Mouse (Mus musculus) embryonic facial prominence, embryonic 12.5 days (tissue): ENCODE results near the gene Ak1. TPM values are rescaled to one million over a fixed set of nuclear protein-coding genes. Genes with fewer than 3 reads are reported as not detected.

ENCODE experiments used
- ATAC-seq: fragments of 200-750 bp; cut with Nextera tagmentation; 2 replicates; pipeline ENCODE4 v1.8.0; 2017; ENCODE audit not compliant: insufficient number of reproducible peaks, insufficient read depth, low FRiP score, low TSS enrichment
- H3K27ac ChIP-seq: fragments of 300-500 bp; sonication (generic); 2 replicates; pipeline ENCODE4 v1.5.1; 2016; ENCODE audit warnings: mild to moderate bottlenecking
- H3K27me3 ChIP-seq: fragments of 300-500 bp; sonication (generic); 2 replicates; pipeline ENCODE4 v1.6.1; 2016; ENCODE audit warnings: mild to moderate bottlenecking, moderate library complexity
- H3K36me3 ChIP-seq: fragments of 300-500 bp; sonication (generic); 2 replicates; pipeline ENCODE4 v1.6.1; 2016; ENCODE audit warnings: mild to moderate bottlenecking
- H3K4me1 ChIP-seq: fragments of 300-500 bp; sonication (generic); 2 replicates; pipeline ENCODE4 v1.6.1; 2016
- H3K4me2 ChIP-seq: fragments of 300-500 bp; sonication (generic); replicated peaks from 2 replicates; pipeline ENCODE4 v1.6.1; 2016; ENCODE audit warnings: mild to moderate bottlenecking, moderate library complexity
- H3K4me3 ChIP-seq: fragments of 300-500 bp; sonication (generic); 2 replicates; pipeline ENCODE4 v1.5.1; 2016; ENCODE audit warnings: mild to moderate bottlenecking
- H3K9ac ChIP-seq: fragments of 300-500 bp; sonication (generic); 2 replicates; pipeline ENCODE4 v1.6.1; 2016; ENCODE audit warnings: mild to moderate bottlenecking, moderate library complexity
- H3K9me3 ChIP-seq: fragments of 300-500 bp; sonication (generic); 2 replicates; pipeline ENCODE4 v1.6.1; 2016; ENCODE audit warnings: mild to moderate bottlenecking, moderate library complexity
- WGBS: fragments of 180-500 bp; shearing (Covaris S2); methylation state at CpG from one replicate; pipeline ENCODE4 v1.1.7; 2016; 5-methylcytosine and 5-hydroxymethylcytosine counted together
- polyA plus RNA-seq: library from polyadenylated mRNA; unstranded; fragments of >200 nt; fragmentation: Nextera tagmentation; extraction: Ambion mirVana; gene quantifications from 2 replicates; pipeline ENCODE4 v1.2.1, GENCODE M21; 2016

Ak1 gene
- polyA plus RNA-seq, 1 experiment from 2014 or later: 24.1 TPM

DNA sequence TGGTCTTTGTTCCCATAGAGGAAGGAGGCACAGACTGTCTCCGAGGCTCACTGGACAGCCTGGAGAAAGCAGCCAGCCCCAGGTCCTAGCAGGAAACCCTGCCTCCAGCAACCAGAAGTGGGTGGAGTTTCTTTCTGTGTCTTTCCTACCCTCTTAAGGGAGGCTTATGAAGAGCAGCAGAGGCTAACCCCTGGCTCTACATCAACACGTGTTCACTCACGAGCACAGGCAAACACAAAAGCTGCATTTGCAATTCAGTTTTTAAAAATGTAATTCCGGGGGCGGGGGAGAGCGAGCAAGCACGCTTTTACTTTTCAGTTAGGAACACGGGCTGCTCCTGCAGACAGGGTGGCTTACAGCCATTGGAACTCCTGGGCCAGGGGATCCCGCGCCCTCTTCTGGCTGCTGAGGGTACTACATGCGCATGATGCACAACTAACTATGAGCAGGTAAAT, 18.9 kb upstream of the Ak1 start:
- H3K9me3 ChIP-seq: no peaks in the 10 kb centered on the region
- no peak; the same call in 1 of the 2 replicates for ATAC-seq
- peak overlapping the region; percentile 59 for H3K27ac ChIP-seq
- WGBS: under 1% methylated on average over 11 of the region's 11 CpGs
- H3K27me3 ChIP-seq: no peaks in the 10 kb centered on the region
- peaks cover 5% of the 10 kb centered on the region for H3K36me3 ChIP-seq
- H3K4me1 ChIP-seq: peaks cover 24% of the 10 kb centered on the region
- H3K4me2 ChIP-seq: peak overlapping the region; percentile 45
- H3K9ac ChIP-seq: no peak overlapping the region
- peak overlapping the region; percentile 28 for H3K4me3 ChIP-seq

DNA sequence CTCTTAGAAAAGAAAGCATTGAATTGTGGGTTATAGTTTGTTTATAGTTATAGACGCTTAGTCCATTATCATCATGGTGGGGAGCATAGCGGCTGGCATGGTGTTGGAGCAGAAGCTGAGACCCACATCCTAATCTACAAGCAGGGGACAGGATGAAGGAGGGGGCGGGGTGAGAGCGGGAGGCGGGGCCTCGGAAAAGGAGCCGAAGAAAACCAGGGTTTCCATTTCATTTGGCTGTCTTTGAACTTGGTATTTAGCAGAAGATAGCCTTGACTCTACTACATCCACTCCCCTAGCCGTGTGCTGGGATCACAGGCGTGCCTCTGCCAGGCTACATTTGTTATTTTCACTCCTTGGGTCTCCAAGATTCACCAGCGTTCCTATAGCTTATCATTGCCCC, 16.9 kb upstream of the Ak1 start:
- H3K4me1 ChIP-seq: peaks cover 36% of the 10 kb centered on the region
- H3K9me3 ChIP-seq: no peaks in the 10 kb centered on the region
- 51% methylated on average over 10 of the region's 10 CpGs for WGBS

DNA sequence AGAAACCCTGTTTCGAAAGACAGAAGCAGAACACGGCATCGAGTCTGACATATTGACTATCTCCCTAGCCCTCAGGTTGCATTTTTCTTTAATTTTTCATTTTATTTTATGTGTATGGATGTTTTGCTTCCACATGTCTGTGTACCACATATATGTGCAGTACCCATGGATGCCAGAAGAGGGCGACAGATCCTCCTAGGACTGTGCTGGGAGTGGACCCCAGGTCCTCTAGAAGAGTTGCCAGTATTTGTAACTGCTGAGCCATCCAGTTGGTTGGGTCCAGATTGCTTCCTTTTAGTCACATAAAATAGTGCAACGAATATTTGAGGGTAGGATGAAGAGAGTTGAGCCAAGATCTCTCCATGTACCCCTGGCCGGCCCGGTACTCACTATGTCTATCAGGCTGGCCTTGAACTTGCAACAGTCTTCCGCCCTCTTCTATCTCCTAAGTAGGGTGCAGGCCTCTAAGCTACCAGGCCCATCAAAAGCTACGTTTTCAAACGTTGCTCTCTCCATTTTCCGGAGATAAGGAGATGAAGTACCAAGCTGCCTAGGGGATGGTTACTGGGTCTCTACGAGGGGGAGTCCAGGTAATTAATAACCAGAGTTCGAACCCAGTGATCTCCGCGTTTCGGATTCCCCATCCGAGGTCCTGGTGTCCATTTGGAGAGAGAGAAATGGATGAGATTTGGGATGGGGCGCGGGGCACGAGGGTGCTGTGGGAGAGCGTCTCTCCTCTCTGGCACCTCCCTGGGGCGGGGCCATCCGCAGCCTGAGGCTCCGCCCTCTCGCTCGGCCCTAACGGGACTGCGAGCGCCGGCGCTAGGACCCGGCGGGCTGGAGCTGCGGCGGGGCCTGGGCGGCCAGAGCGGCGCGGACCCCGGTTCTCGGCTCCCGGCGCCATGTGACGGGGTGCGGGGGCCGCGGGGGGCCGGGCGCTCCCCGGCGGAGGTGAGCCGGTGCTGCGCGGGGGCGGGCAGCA, 15.1 kb upstream of the Ak1 start:
- peak overlapping the region; percentile 69 for H3K9ac ChIP-seq
- H3K4me1 ChIP-seq: peaks cover 42% of the 10 kb centered on the region
- H3K4me2 ChIP-seq: peak overlapping the region; percentile 80
- no peaks in the 10 kb centered on the region for H3K27me3 ChIP-seq
- H3K36me3 ChIP-seq: no peaks in the 10 kb centered on the region
- no peaks in the 10 kb centered on the region for H3K9me3 ChIP-seq
- peak overlapping the region; percentile 77 for H3K4me3 ChIP-seq
- peak; percentile 65; the same call in 1 of the 2 replicates for ATAC-seq
- WGBS: 11% methylated on average over 52 of the region's 55 CpGs
- peak overlapping the region; percentile 30 for H3K27ac ChIP-seq

More for the DNA sequence above, 16.9 kb upstream of the Ak1 start:
- H3K4me2 ChIP-seq: no peak overlapping the region
- no peak overlapping the region for H3K4me3 ChIP-seq
- H3K36me3 ChIP-seq: no peaks in the 10 kb centered on the region
- no peak overlapping the region for H3K9ac ChIP-seq
- no peak for ATAC-seq
- no peak overlapping the region for H3K27ac ChIP-seq
- no peaks in the 10 kb centered on the region for H3K27me3 ChIP-seq

DNA sequence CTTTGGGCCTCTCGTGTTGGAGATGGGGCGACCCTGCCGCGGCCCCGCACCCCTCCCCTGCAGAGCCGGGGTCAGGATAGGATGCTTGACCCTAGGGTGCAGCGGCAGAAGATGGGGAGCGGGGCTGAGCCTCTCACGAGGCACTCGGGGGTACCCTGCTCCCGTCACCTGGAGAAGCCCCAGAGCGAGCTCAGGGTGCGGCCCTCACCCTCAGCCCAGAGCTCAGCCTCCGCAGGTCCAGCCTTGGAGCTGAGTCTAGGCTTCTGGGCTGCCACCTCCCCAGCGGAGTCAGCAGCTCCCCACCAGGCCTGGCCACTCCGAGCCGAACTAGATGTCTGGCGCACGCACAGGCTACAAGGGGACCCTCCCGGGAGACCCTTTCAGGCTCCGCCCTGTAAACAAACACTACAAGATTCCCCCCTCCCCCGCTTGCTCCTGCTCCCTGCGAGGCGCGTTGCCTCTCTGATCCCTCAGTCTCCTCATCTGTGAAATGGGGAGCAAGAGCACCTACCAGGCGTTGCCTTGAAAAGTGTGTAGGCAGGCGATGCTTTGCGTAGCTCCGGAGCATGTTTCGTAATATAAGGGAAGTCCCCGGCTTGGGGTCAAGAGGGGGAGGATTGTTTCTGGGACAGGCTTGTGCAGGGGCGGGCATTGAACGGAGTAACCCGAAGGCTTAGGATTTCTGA, 14.2 kb upstream of the Ak1 start:
- Histone ChIP-seq H3K4me2 (peak overlapping the region; percentile 80), H3K9ac (peak overlapping the region; percentile 69), H3K4me1 (peaks cover 33% of the 10 kb centered on the region), H3K27ac (peak overlapping the region; percentile 30), H3K36me3 (0 out of 2 replicates have a peak, but pooled peaks cover 4% of the 10 kb centered on the region), H3K4me3 (peak overlapping the region; percentile 77), H3K9me3 (no peaks in the 10 kb centered on the region), H3K27me3 (no peaks in the 10 kb centered on the region)
- peak; percentile 48; the same call in 1 of the 2 replicates for ATAC-seq
- 5% methylated on average over 34 of the region's 34 CpGs for WGBS

DNA sequence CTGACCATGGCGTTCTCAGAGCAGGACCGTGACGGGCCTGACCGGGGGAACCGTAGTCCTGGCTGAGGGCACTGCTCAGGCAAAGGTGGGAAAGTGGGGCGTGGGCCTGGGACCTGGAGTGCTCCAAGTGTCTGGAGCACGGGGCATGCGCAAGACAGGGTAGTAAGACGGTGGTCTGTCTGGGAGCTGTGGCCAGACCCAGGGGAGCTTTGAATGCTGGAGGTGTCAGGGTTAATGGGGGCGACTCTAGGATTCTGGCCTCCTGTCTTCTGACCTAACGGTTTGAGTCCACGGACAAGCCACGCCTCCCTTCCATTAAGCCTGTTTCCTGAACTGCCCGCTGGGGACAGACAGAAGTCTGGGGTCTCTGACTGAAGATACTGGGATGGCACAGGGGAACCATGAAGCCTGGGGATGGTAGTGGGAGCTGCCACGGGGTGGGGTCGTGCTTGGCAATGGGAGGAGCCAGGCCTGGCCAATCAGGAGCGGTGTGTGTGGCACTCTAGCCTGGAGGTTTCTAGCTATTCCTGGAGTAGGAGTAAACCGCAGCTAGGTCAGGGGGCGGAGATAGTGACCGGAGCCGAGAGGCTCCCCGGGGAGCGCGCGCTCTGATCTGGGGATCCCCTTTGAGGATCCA, 13.3 kb upstream of the Ak1 start:
- Histone ChIP-seq H3K36me3 (0 out of 2 replicates have a peak, but pooled peaks cover 11% of the 10 kb centered on the region), H3K27ac (peak overlapping the region; percentile 46; the same call in 1 of the 2 replicates), H3K27me3 (no peaks in the 10 kb centered on the region), H3K9ac (no peak overlapping the region), H3K4me2 (peak overlapping the region; percentile 80), H3K4me1 (peaks cover 31% of the 10 kb centered on the region), H3K9me3 (no peaks in the 10 kb centered on the region), H3K4me3 (peak overlapping the region; percentile 77)
- no peak for ATAC-seq
- 8% methylated on average over 25 of the region's 25 CpGs for WGBS

DNA sequence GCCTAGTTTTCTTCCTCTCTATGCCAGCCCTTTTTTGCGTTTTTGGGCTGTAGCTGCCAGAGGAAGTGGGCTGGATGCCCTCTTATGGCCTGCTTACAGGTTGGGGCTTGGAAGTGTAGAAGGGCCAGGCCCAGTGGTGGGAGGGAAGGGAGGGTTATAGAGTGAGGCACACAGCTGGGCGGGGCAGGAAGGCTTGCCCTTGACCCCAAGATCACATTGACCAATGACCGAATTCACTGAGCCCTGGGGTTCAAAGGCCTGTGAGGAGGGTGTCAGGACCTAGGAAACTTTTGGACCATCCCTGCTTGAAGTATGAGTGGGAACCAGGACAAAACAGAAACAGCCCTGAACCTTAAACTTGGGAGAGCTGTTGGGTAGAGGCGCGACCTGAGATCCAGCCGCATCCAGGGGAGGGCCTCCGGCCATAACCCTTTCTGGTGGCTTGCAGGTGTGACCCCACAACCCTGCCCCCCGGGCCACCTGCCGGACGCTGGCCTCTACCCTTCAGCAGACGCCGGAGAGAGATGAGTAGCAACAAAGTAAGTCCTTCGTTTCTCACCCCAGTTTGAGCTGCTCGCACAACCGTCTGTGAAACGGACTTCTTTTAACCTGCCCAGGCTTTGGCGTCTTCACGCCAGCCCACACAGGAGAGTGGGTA, 12.7 kb upstream of the Ak1 start:
- H3K9me3 ChIP-seq: no peaks in the 10 kb centered on the region
- 42% methylated on average over 18 of the region's 18 CpGs for WGBS
- H3K27ac ChIP-seq: peak overlapping the region; percentile 46; the same call in 1 of the 2 replicates
- ATAC-seq: no peak
- no peak overlapping the region for H3K9ac ChIP-seq
- peaks cover 31% of the 10 kb centered on the region for H3K4me1 ChIP-seq
- H3K4me2 ChIP-seq: peak overlapping the region; percentile 80
- no peaks in the 10 kb centered on the region for H3K27me3 ChIP-seq
- 0 out of 2 replicates have a peak, but pooled peaks cover 14% of the 10 kb centered on the region for H3K36me3 ChIP-seq
- peak overlapping the region; percentile 77 for H3K4me3 ChIP-seq

DNA sequence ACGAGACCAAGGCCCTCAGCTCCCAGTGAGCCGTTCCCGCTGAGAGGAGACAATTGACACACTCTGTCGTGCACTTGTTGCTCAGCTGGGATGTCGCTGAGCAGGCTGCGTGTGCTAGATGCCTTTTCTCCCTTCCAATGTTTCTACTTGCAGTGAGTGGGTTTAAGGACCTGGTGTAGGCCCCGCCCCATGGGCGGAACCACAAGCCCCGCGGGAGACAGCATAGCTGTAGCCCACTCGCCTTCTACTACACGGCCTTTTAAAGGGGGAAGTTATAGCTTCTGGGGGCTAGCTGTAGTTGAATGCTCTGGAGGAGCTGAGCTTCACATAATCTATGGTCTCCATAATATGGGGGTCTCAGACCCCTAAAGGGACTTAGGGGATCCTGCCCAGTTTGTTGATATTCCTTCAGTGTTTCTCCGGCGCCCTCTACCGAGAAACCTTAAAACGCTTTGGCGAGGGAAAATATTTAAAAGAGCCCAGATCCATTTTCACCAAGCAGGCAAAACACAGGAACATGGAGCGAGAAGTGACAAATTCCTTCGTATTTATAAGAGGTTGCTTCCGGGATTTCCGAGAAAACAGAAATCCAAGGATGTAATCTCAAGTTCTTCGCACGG, 10.8 kb upstream of the Ak1 start:
- WGBS: 15% methylated on average over 23 of the region's 23 CpGs
- Histone ChIP-seq H3K9me3 (no peaks in the 10 kb centered on the region), H3K27me3 (no peaks in the 10 kb centered on the region), H3K9ac (no peak overlapping the region), H3K4me2 (peak overlapping the region; percentile 51), H3K4me3 (peak overlapping the region; percentile 36), H3K36me3 (peaks cover 28% of the 10 kb centered on the region), H3K4me1 (peaks cover 31% of the 10 kb centered on the region), H3K27ac (0 out of 2 replicates have a peak overlapping the region, but pooled peaks have one; percentile 17)
- ATAC-seq: no peak

DNA sequence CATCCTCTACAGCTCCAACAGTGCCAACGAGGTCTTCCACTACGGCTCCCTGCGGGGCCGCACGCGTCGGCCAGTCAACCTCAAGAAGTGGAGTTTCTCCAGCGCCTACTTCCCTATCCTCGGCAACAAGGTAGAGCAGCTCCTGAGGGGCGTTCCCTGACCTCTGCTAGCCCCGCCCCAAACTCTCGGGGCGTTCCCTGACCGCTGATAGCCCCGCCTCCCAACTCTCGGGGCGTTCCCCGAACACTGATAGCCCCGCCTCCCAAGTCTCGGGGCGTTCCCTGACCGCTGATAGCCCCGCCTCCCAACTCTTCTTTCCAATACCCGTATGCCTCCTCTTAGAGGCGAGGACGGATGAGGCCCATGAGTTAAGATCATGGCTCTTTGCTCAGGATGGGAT, 9.3 kb upstream of the Ak1 start:
- H3K9ac ChIP-seq: no peak overlapping the region

DNA sequence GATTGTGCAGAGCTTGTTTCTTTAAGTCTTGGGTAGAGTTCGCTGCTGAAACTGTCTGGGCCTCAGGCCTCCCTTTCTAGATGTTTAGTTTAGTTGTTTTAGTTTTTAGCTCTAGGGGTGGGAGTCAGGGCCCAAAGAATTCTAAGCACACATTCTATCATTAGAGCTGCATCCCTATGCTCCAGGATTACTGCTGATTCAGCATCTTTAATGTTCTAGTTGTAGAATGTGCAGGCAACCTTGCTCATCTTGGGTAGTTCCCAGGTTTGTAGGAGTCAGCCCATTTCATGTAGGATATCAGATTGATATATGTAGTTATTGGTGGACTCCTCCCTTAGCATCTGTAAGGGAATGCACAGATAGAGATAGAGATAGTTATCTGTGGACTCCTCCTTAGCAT, 4.4 kb upstream of the Ak1 start:
- H3K9ac ChIP-seq: no peak overlapping the region
- ATAC-seq: no peak
- no peaks in the 10 kb centered on the region for H3K27me3 ChIP-seq
- H3K36me3 ChIP-seq: peaks cover 54% of the 10 kb centered on the region
- H3K4me1 ChIP-seq: peaks cover 39% of the 10 kb centered on the region
- H3K4me3 ChIP-seq: no peak overlapping the region
- no peak overlapping the region for H3K4me2 ChIP-seq
- H3K27ac ChIP-seq: no peak overlapping the region
- H3K9me3 ChIP-seq: no peaks in the 10 kb centered on the region
- 97% methylated on average over 1 of the region's 1 CpGs for WGBS

More for the DNA sequence above, 9.3 kb upstream of the Ak1 start:
- H3K4me3 ChIP-seq: no peak overlapping the region
- no peak overlapping the region for H3K27ac ChIP-seq
- 70% methylated on average over 26 of the region's 26 CpGs for WGBS
- H3K4me2 ChIP-seq: no peak overlapping the region
- no peaks in the 10 kb centered on the region for H3K9me3 ChIP-seq
- no peak for ATAC-seq
- H3K27me3 ChIP-seq: no peaks in the 10 kb centered on the region
- H3K36me3 ChIP-seq: peaks cover 36% of the 10 kb centered on the region
- peaks cover 29% of the 10 kb centered on the region for H3K4me1 ChIP-seq

DNA sequence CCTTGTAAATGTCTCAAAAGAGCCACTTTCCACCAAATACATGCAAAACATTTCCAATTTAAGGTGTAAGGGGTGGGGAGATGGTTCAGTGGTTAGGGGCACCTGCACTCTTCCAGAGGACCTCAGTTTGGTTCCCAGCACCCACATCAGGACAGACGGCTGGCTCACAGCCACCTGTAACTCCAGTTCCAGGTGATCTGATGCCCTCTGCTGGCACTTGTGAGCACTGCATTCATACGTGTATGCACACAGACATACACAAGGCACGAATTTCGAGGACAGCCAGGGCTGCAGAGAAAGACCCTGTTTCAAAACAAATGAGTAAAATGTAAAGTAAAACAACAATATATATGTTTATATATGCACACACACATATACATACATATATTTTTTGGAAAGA, 4.0 kb upstream of the Ak1 start:
- no peaks in the 10 kb centered on the region for H3K9me3 ChIP-seq
- no peak overlapping the region for H3K4me2 ChIP-seq
- no peak overlapping the region for H3K27ac ChIP-seq
- no peak for ATAC-seq
- 93% methylated on average over 4 of the region's 4 CpGs for WGBS
- H3K4me1 ChIP-seq: peaks cover 42% of the 10 kb centered on the region
- peaks cover 50% of the 10 kb centered on the region for H3K36me3 ChIP-seq
- H3K27me3 ChIP-seq: no peaks in the 10 kb centered on the region
- no peak overlapping the region for H3K9ac ChIP-seq
- H3K4me3 ChIP-seq: no peak overlapping the region
